Mouse (Mus musculus) cerebellum, adult 2 months (tissue): ENCODE measurements around the gene Olfr414.

ENCODE experiments used
- CTCF ChIP-seq: fragments of 200-500 bp; IDR thresholded peaks from 2 replicates; pipeline ENCODE4 v1.5.1; 2011; ENCODE audit warnings: low read depth, mild to moderate bottlenecking, control low read depth, low read length, moderate library complexity, borderline replicate concordance; ENCODE audit not compliant: insufficient read depth
- POLR2A ChIP-seq: fragments of 200-500 bp; IDR thresholded peaks from 2 replicates; pipeline ENCODE4 v1.6.1; 2011; ENCODE audit warnings: low read length, control low read depth, borderline replicate concordance; ENCODE audit not compliant: insufficient read depth

DNA sequence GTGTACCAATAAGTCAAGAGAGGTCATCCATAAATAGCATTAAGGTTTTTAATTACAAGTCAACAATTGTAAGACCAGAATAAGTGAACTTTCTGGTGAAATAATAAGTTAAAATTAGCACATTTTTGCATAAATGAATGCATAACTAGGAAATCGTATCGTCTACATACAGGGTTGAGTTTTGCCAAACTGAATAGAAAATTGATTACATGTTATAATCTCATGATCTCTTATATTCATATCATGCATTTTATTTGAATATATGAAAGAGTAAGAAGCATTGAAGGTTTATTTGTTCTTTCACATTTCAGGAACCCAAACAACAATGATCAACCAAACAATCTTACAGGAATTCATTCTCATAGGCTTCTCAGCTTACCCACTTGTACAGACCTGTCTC is 33.1 kb upstream of the Olfr414 start, which contains the start of gene Olfr248:
- TF ChIP-seq POLR2A: no peak
- TF ChIP-seq CTCF: no peak
